Mouse (Mus musculus): ENCODE measurements around the gene Ube2k.

The Ube2k gene

GRCm38 (mm10) chr5:65538829-65539228, 1.8 kb downstream of the Ube2k start:
- DNase-seq: no peak

DNA sequence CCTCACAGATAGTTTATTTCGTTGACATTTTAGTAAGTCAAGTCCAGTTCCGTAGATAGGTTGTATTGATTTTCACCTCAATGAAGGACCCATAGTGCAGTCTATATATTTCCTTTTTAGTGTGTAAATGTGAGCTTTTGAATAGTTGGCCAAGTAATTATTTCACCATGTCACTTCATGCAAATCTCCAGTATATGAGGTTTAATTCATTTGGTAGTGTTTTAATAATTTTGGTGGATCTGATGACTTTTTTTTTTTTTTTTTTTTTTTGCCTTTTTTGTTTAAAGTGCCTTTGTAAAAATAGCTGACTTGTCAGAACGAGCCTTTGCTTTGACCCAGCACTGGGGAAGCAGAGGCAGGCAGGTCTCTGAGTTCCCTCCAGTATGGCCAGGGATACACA, 2.8 kb downstream of the Ube2k start:
- DNase-seq: no peak

- no peak for DNase-seq
Measured at GRCm38 (mm10) chr5:65541889-65542288, 4.9 kb downstream of the Ube2k start.

GRCm38 (mm10) chr5:65543491-65543890, 6.5 kb downstream of the Ube2k start:
- no peak for DNase-seq

DNA sequence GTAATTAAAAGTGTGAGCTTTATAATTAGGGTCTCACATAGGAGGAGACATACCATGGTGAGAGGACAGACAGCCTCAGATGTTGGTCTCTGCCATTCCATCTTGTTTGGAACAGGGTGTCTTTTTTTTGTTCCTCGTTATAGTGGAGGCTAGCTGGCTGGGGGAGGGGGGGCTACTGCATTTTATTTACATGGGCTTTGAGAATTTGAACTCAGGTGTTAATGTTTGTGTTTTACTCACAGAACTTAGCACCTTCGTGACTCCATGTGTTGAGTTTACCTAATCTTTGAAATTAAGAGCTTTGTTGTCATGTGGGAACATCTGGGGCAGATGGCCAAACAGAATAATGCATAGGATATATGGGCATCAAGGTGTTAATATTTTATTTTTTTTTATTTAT, 7.6 kb downstream of the Ube2k start:
- DNase-seq: no peak

DNA sequence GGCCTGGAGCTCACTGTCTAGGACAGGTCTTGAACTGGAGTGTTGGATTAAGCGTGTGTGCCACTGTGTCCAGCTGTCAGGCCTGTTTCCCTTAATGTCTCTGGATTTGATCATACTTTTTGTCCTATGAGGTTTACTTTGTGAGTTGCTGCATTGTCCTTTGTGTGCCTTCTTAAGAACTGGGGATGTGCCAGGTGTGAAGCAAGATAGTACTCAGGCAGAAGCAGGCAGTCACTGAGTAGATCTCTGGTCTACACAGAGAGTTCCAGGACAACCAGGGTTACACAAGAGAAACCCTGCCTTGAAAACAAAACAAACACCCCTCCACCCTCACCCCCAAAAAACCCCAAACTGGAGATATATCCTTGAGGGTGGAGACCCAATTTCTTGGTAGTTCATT, 12.6 kb downstream of the Ube2k start:
- DNase-seq: no peak

DNA sequence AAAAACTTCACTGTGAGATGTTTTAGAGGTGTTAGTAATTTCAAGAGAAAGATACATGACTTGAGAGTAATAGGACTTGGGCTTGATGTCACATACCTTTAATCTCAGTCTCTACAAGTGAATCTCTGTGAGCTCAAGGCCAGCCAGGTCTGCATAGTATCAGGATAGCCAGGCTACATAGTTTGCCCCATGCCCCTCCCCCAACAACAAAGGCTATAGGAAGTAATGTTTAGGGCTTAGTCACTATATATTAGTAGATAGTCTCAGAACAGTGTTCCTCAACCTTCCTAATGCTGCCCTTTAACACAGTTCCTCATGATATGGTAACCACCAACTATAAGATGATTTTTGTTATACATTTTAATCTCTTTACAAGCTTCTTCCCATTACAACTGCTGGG, 20.1 kb downstream of the Ube2k start:
- no peak for DNase-seq

DNA sequence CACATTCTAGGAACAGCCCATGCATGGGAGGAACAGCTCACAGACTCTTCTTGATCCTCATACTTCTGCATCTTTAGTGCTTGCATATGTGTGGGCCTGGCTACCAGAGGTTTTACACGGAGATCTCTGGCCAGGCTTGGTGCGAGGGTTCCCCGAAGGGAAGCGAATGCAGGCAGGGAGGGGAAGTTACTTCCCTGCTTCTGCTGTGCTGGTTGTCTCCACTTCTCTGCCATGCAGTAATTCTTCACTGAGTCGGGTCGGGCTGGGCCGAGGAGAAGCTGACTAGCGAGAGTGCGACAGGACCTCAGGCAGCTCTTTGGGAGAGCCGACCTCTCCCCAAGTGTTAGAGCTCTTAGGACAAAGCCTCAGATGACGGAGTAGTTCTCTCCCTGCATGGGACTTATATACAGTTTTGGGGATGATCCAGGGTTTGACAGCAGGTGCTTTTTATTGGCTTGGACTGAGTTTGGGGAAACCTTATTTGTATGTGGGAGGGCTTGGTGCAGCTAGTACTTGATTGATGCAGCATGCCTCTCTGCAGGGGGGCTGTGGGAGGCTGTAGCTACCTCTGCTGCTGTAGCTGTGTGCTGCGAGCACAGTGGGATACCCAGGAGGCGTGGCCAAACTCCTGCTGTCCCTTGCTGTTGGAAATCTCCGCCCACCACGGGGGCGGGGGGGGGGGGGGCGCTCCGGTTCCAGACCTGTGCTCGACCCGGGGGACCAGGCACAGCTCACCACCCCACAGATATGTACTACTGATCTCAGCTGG, 24.3 kb downstream of the Ube2k start:
- no peak for DNase-seq

GRCm38 (mm10) chr5:65565486-65565885, 28.5 kb downstream of the Ube2k start:
- DNase-seq: no peak

DNA sequence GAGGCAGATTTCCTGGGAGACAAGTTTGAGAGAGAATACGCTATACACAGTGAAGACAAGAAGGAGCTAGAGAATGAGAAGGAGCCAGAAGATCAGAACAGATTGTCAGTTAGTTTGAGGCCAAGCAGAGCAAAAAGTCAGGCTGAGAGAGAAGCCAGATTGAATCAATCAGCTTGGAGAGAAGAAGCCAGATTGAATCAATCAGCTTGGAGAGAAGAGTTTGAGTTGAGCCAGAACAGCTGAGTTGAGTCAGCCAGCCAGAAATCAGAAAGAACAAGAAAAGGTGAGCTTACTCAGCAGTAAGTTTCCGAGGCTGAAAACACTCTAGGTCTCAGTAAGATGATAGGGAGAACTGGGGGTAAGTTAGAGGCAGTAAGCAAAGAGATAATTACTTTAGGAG, 37.8 kb downstream of the Ube2k start:
- no peak for DNase-seq

- DNase-seq: no peak
Measured at GRCm38 (mm10) chr5:65575896-65576295, 38.9 kb downstream of the Ube2k start.

- no peak for DNase-seq
Measured at GRCm38 (mm10) chr5:65578545-65578944, 41.5 kb downstream of the Ube2k start.

GRCm38 (mm10) chr5:65586291-65586690, 49.3 kb downstream of the Ube2k start:
- no peak for DNase-seq

DNA sequence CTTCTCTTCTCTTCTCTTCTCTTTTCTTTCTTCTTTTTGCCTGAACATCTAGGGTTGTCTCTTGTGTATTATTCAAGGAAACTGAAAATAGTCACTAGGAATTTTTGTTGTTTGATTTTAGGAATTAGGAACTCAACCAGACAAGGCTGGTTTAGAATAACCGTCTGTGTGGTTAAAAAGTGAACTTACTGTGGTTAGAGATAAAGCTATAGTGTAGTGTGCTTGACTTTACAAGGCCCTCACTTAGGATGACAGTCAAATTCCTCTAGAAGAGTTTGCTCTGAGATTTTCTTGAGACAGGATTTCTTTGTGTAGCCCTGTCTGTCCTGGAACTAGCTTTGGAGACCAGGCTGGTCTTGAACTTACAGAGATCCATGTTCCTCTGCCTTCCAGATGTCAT, 53.2 kb downstream of the Ube2k start:
- DNase-seq: no peak

- DNase-seq: no peak
Measured at GRCm38 (mm10) chr5:65592421-65592820, 55.4 kb downstream of the Ube2k start.

- DNase-seq: no peak
Measured at GRCm38 (mm10) chr5:65599681-65600080, 62.6 kb downstream of the Ube2k start.

DNA sequence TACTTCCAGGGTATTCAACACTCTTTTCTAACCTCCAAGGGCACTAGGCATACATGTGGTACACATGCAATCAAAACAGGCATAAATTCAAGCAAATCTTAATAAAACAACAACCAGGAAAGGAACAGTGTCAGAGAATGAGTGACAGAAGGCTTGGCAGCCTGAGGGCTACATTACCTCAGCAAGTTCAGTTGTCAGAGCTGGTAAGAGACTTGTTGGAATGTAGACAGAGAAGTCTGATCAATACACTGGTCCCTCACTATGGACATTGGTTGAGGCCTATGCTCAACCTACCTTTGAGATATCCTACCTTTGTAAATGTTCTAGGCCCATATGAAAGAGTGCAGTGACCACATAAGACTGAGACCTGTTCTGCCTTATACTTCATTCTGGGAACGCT, 69.8 kb downstream of the Ube2k start:
- DNase-seq: no peak

DNA sequence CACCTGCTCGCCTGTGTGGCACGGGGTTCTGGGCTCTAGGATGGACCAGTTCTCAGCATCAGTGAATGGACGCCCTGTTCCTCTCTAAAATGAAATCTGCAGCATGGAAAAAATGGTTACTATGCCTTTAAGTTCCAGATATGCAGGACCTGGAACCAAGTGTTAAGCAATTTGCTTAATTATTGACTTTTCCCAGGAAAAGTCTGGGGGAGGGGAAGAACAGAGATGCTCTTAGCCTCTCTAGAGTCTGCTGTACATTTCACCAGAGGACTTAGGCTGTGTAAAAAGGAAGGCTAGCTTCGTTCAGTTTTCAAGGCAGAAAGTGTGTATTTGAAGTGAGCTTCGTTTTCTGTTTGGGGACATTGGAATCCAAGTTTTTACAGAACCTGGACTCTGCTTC, 72.7 kb downstream of the Ube2k start:
- DNase-seq: no peak

DNA sequence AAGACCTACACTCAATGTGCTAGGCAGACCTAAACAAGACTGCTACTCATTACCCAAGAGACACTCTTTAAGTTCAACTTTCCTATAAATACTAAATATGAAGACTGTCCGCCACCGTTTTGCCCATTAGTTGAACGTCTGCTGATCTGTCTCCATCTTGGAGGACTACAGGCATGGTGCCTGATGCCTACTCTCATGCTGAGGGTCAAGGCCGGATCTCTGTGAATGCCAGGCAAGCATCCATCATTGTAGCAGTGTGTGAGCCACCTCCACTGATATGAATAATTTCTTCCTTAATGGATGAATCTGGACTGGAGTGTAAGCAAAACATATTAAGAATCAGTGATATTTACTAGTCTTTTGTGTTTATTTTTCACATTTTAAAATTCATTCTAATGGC, 73.5 kb downstream of the Ube2k start:
- no peak for DNase-seq

DNA sequence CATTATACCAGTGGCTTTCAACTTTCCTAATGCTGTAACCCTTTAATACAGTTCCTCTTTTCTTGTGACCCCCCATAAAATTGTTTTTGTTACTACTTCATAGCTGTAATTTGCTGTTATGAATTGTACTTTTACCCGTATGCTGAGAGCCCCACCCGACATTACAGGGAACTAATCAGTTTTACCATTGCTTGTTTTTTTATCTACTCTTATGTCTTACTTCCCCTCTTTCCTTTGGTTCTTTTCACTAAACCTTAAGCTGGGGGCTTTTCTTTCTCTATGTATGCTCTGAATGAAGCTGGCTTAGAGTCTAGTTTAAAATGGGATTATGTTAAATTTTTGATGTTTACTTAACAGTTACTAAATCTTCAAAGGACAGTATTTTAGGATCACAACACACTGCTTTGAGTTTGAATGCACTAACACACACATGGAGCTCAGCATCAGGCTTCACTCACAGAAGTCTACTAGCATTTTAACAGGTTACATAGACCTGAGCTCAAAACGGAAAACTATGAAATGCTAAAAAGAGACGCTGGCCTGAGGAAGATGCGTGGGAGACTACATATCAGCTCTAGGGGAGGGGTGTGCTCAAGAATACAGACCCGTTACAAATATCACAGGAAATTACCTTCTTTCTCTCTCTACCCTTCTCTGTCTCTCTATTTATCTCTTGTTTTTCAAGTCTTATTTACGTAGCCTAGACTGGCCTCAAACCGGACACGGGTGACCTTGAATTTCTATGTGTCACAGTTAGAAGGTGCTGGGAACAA, 76.3 kb downstream of the Ube2k start:
- no peak for DNase-seq

GRCm38 (mm10) chr5:65624340-65624739, 87.3 kb downstream of the Ube2k start:
- DNase-seq: no peak

GRCm38 (mm10) chr5:65638896-65639295, 101.9 kb downstream of the Ube2k start:
- no peak for DNase-seq
